Mouse (Mus musculus): ENCODE measurements around the gene Slc45a1.

DNA sequence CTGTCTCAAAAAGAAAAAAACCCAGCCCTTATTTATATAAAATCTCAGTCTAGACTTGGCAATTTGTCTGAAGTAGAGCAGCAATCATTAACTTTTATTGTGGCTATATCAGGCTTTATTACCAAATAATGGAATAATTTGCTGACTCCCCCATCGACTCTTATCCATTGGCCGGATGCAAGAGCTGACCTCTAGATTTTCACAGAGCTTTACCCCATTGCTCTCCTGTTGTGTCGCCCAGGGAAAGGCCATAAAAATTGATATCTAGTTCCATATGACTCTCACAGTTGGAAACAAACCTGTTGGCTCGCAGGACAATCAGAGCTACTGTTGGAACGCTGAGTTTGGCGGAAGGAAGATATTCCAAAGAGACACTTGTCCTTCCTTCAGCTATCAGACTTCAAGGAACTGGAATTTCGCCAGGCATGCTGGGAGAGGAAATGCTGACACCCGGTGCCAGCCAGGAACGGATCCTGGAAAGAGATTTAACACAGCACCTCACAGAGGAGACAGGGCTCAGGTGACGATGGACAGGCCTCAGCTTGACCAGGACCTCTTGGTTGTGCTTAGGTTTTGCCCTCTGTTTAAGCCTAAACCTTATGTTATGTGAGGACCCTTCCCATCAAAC lies 35.3 kb upstream of the Slc45a1 start:
- TF ChIP-seq CTCF (conservative IDR thresholded peaks at IDR 0.05; ENCODE audit: low read length) (no peak), NANOG (IDR thresholded peaks at IDR 0.05; ENCODE audit: borderline replicate concordance, low read length) (no peak), POU5F1 (IDR thresholded peaks at IDR 0.05; ENCODE audit: borderline replicate concordance, low read length) (no peak)
